Mouse (Mus musculus) right cerebral cortex, postnatal 10 days (tissue): Measurements from ENCODE around the gene Sec16a.

Source experiments
- DNase-seq, 2 experiments: peaks; one replicate each; pipeline ENCODE4 v3.0.0; 2021; ENCODE audit warnings: low spot score in 2 of 2

Sec16a gene

GRCm38 (mm10) chr2:26441261-26441660 lies 3.8 kb downstream of the Sec16a start:
- DNase-seq: no peak

- no peak for DNase-seq
These were observed 5.3 kb downstream of the Sec16a start for GRCm38 (mm10) chr2:26439671-26440070.

- no peak for DNase-seq
These were observed 6.6 kb downstream of the Sec16a start for GRCm38 (mm10) chr2:26438373-26438772.

GRCm38 (mm10) chr2:26437221-26437620 lies 7.8 kb downstream of the Sec16a start:
- DNase-seq: no peak

DNA sequence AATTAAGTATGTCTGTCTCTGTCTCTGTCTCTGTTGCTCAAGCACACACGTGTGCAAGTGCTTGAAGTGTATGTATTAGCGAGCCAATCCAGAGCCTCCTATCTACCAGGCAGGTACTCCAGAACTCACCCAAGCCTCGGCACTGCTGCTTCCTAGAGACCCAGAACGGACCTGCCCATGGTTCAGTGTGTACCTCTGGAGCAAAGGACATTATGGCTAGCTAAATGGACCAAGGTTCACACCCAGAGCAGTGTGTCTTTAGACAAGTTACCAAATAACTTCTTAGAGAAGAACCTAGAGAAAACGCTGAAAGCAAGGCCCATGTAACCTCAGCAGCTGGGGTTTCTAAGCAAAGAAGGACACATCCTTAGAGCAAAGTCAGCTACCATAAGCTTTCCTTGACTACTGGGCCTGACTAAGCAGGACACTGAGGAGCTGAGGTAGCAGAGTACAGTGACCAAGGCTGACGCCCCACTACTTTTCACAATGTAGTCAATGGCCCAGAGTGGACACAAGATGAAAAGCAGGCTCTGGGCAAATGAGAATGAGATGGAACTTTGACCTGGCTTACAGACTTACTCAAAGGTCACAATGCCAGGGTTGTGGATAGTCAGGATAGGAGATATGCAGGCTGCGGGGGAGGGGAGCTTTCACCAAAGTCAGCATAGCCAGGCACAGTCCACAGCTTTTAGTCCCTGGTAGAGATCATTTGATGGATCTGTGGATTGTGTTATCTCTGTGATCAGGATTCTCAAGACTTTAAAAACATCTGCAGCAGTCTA lies 10.0 kb downstream of the Sec16a start:
- no peak for DNase-seq

- DNase-seq: no peak
These were observed 15.2 kb downstream of the Sec16a start for GRCm38 (mm10) chr2:26429851-26430250.

- no peak for DNase-seq
These were observed 20.5 kb downstream of the Sec16a start for GRCm38 (mm10) chr2:26424541-26424940.

DNA sequence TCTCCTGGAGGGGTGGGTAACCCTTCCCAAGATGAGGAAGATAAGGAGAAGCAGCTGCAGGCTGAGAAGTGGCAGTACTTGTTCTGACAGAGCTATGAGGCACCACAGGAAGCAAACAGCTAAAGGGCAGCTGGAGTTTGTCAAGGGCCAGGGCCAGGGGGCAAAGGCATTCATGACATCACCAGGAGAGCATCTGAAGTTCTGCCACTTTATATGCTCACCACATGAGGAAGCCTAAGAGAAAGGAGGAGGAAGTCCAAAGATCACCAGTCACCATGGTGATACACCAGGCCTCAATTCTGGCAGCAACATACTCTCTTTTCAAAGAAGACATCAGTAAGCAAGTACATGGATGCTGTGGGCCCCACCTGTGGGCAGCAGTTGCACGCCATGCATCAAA lies 21.9 kb downstream of the Sec16a start:
- DNase-seq: no peak

DNA sequence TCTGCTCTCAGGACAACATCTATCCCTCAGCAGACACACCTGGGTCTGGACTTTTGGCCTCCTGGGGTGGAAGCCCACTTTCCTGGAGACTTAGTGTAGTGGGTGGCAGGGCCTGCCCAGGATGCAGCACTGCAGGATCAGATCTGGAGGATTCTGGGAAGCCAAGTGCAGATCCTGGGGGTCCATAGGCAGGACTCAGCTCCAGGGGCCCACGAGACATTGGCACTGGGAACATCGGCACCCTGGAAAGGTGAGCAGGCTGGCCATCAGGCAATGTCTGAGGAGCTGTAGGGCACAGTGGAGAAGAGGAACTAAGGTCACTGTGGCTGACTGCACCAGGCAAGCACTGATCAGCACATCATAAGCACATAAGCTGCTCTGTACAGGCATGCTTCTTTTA lies 23.0 kb downstream of the Sec16a start:
- DNase-seq: no peak

DNA sequence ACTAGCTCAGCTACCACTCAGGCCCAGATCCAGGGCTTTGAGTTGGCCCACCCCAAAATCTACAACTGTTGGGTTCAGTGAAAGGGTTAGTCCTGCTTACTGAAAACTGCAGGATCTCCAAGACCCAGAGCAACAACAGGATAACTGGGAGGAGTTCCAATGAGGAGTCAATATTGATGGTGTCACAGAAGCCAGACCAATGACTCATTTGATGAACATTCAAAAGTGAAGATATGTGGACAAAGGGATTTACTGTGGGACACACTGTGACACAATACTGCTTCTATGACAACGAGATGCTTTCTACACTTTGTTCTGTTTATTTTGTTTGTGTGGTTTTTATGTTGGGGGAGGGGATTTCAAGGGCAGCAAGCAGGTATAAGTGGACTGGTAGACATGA lies 26.9 kb downstream of the Sec16a start:
- DNase-seq: no peak

GRCm38 (mm10) chr2:26417066-26417465 lies 27.9 kb downstream of the Sec16a start:
- no peak for DNase-seq

DNA sequence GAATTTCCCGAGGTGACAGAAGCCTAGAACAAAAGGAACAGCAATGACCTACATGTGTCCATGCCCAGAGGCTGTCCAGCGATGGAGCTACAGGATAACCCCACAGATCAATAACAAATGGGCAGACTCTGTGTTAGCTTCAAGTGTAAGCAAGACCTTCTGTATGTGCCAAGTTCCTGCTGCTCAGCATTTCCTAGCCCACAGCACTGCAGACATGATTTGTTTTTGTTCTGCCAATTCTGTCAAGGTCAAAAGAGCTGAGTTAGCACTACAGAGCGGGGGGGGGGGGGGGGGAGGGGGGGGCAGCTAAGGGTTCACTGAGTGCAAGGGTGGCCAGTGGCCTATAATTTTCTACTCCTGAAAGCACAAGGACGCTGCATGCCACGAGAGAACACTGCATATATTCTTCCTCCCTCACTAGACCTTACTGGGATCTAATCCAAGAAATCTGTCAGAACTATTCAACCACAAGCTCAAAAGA lies 34.0 kb downstream of the Sec16a start:
- DNase-seq: no peak

GRCm38 (mm10) chr2:26410091-26410490 lies 34.9 kb downstream of the Sec16a start:
- no peak for DNase-seq

- no peak for DNase-seq
These were observed 35.7 kb downstream of the Sec16a start for GRCm38 (mm10) chr2:26409362-26409761.

GRCm38 (mm10) chr2:26408515-26409356 lies 36.3 kb downstream of the Sec16a start, which contains the start of gene Inpp5e:
Gene Inpp5e, minus strand, starts transcription at chr2:26409203.
- DNase-seq: peak; percentile 95 to 97

DNA sequence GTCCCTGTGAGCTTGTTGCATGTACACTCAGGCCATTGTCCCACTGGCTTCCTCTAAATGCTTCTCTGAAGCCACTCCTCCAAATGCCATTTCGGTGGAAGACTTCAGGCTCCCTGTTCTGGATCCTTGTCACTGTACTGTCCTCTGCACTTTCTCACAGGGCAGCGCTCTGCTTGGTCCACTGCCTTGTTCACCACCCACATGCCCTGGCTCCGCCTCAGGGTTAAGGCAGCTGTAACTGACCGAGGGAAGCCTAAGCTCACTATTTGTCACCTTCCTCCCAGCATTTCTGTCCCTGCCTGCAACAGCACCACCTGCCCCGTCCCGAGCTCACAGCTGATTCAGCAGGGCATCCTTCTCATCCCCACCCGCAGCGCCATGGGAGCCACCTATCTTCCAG lies 41.7 kb downstream of the Sec16a start:
- no peak for DNase-seq

DNA sequence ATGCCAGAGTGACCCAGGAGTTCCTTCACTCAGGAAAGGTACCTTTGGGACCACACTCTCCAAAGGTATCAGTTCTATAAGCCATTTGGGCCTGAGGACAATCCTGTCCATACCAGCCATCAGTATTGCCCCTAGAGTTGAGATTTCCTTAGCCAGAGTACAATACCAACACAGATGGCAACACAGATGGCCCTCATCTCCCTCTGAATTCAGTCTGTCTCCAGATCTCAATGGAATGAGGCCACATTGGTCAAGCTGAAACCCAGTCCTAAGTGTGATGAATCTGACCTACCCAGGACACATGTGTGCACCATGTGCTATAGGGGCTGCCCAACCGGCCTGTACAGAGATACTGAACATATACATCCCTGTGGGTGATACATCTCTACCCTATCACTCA lies 42.8 kb downstream of the Sec16a start:
- no peak for DNase-seq

- no peak for DNase-seq
These were observed 44.0 kb downstream of the Sec16a start for GRCm38 (mm10) chr2:26401023-26401422.

DNA sequence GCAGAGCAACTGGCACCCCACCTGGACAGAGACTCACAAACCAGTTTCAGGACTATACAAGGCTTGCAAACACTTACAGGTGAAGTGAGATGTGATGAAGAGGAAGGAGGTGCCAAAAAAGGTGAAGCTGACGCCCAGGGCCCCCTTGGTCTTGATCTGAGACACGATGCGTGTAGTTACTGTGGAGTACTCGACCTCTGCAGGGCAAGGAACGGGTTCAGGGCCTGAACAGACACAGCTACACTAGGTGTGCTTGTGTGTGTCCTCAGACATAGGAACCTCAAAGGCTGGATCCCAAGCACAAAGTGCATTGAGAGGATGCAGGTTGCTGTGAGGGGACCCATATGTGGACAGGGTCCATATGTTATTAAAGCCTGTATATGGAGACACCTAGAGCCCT lies 44.7 kb downstream of the Sec16a start:
- DNase-seq: no peak

DNA sequence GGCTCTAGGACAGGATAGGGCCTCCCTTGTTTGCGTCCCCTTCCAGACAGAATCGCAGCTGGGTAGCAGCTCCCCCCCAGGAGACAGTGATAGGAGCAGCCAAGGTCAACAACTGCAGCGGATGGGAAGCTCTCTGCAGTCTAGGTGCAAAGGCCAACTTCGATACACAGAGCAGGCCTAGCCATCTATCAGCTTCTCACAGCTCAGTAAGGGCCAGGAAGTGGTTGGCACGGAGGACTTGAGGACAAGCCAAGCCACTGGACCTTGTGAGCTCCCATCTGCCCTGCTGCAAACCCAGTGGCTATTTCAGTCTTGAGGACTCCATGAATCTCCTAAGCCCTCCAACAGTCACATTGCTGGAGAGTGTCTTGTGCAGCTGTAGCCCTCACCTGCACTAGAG lies 45.4 kb downstream of the Sec16a start:
- no peak for DNase-seq

DNA sequence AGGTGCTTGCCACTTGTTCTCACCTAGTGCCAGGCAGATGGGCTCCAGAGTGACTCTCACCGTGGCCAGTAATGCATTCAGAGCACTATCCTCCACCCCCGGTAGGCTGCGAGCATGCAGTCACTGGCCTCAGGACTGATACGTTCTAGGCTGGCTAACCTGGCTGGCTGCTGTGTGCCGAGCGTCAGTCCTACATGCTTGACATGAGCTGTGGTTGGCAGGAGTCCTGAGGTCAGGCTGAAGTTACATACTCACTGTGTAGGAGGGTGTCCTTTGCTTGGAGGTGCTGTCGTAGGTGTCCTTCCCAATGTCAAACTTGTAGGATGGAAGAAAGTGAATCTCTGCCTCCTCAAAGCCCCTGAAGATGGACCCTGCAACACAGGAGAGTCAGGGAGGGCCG lies 46.0 kb downstream of the Sec16a start:
- DNase-seq: no peak

DNA sequence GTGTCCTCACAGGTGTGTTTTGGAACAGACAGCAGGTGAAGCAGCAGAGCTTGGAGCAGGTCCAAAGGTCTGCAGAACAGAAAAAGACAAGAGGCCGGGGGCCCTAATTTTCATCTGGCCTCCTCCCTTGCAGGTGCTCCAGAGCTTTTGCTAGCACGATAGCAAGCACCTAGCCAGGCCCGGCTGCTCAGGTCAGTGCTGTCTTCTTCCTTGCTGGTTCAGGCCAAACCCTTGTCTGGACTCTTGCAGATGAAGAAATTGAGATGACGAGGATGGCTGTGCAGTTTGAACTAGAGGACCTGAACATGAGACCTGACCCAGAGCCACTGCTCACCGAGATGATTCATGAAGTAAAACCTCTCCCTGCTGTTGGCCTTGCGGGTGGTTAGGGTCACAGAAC lies 53.4 kb downstream of the Sec16a start:
- no peak for DNase-seq

DNA sequence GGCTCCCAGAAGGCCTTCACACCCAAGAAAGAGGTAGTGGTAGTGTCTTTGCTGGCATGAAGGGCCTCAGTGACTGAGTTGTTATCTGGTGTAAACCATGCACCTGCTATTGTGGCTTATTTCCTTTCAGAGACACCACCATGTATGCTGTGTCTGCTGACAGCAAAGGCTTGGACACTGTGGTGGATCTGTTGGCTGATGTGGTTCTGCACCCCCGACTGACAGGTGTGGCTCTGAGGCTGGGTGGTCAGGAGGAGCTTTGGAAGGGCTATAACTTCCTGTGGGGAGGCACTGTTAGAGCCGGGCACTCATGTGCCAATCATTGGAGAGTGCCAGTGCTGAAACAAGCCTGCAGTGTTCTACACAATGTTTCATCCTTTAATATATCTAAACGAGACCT lies 54.1 kb downstream of the Sec16a start:
- no peak for DNase-seq
